Mouse (Mus musculus) frontal cortex, adult (tissue): ENCODE data around the gene Shkbp1.

ENCODE experiments used
- ATAC-seq: cut with Nextera tagmentation; 2 replicates; pipeline ENCODE4 v1.9.2; 2017; ENCODE audit warnings: mild to moderate bottlenecking, moderate library complexity, mixed read lengths; ENCODE audit not compliant: low TSS enrichment

Gene Shkbp1

DNA sequence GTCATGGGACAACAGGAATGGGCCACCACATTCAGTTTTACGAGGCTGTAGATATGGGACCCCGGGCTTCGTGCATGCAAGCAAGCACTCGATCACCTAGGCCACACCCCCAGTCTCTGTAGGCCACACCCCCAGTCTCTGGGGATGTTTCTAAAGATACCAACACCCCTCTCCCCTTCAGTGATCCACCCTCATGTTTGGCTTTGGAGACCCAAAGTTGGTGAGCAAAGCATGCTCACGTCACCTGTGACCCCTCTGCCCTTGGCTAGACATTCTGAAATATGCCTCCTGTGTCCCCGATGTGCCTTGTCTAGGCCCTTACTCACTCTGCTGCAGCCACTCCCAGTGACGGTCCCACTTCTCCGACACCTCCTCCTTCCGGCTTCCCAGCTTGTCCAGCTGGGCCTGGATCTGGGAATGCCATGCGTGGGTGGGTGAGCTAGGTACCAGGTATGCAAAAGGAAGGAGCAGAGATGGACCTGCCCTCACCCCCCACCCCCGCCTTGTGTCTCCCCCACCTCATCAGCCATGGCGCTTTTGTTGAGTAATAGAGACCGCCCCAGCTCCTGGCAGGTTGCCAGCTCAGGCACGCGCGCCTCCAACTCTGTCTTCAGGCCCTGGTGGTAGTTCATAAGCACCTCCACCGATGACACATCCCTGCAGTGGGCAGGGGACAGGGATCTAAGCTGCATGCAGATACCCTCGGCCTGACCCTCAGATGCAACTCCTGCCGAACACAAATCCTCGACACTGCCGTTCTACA is 10.4 kb upstream of the Shkbp1 start:
- ATAC-seq, result no peak

DNA sequence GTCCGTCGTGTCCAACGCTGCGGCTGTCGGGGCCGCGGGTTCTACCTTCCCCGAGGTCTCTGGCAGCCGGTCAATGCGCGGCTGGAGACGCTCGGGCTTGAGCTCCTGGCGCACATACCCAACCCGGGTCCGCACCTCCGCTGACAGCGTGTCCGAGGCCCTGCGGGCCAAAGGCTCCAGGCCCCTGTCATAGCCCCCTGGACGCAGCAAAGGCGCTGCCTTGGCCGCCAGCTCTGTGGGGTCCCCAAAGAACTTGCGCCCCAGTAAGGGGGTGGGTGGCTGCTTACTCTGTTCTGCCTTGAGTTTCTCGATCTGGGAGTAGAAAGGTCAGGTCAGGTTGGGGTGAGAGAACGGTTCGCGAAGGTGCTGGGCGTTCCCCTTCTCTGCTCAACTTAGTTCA is 8.6 kb upstream of the Shkbp1 start:
- no peak for ATAC-seq

DNA sequence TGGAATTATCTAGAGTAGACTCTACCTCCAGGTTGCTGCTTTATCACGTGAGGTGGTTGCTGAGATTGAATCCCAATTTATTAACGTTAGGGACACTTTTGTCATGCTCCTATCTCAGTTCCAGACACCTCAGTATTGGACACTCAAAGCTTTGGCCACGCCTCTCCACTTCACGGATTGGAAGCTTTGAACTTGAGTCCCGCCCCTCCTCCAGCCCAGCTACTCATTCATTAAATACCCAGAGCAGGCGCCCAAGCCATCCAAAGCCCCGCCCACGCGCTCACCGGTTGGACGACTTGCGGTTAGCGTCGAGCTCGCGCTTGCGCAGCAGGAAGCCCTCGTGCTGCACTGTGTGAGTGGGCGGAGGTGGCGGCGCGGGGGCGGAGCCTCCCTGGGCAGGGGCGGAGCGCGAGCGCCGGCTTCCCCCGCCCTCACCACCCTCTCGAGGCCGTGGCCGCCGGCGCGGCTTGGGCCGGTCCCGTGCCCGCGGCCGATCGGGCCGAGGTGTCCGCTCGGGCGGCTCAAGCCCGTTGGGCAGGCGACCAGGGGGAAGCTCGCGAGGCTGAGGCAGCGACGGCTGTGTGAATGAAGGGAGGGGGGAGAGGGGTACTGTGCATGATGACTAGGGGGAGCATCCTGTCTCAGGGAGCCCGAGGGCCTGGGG is 5.6 kb upstream of the Shkbp1 start:
- ATAC-seq, result peak; percentile 72

GRCm38 (mm10) chr7:27360749-27361148 is 4.9 kb upstream of the Shkbp1 start:
- ATAC-seq, result no peak

- no peak for ATAC-seq
Measured at GRCm38 (mm10) chr7:27359706-27360358, 4.0 kb upstream of the Shkbp1 start.

DNA sequence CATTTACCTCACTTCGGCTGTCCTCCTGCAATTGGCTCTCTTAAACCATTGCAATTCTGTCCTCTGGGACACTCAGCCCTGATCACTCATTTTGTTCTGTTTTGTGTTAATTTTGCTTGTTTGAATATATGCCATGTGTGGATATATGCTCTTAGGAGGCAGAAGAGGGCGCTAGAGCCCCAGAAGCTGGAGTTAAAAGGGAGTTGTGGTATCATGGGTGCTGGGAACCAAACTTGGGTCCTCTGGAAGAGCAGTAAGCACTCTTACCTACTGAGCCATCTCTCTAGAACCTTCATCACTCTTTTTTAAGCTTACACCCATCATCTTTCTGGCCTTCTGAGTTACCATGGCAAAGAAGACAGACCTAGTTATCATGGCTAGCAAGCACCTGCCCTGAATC is 3.3 kb upstream of the Shkbp1 start:
- ATAC-seq, result no peak

GRCm38 (mm10) chr7:27357595-27357978 is 1.8 kb upstream of the Shkbp1 start:
- ATAC-seq, result no peak

GRCm38 (mm10) chr7:27356861-27357594 is 1.2 kb upstream of the Shkbp1 start, which contains the start of gene Gm20479:
Gene Gm20479 (minus strand): TSS chr7:27357419.
- ATAC-seq, result no peak

DNA sequence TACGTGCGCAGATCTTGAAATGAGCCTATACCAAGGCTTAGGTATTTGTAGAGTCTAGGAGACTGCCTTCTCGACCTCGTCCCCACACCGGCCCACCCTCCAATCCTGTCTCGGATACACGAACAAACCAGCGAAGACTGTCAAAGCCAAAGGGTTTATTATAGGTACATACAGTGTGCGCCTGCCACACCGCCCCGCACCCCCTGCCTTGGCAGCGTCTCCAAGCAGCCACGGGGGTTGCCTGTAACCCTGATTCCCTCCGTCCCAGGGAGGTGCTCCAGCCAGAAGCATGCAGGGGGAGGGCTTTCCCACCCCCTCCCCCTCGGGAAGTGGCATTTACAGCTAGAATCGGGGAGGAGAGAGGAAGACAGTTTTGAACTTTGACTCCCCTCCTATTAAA is 429 bp upstream of the Shkbp1 start:
- no peak for ATAC-seq

DNA sequence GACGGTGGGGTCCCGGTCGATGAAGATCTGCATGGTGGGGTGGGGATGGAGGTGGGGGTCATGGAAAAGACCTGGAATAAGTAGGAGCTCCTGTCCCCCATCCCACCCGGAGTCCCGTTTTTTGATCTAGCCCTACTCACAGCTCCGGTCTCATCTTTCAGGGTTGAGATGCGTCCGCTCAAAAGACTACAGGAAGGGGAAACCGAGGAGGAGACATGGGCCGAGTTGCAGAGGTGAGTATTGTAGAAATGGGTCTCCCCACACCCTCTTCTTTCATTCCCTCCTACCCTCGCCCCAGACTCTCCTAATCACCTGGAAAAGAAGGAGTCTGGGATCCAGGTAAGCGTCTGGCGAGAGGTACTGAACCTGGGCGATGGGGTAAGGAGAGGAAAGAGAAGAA is 558 bp downstream of the Shkbp1 start:
- ATAC-seq, result no peak

GRCm38 (mm10) chr7:27354783-27355182 is 1.0 kb downstream of the Shkbp1 start:
- ATAC-seq, result no peak

GRCm38 (mm10) chr7:27354144-27354543 is 1.7 kb downstream of the Shkbp1 start:
- ATAC-seq, result peak; percentile 47

- ATAC-seq, result no peak
Measured at GRCm38 (mm10) chr7:27345444-27345843, 10.4 kb downstream of the Shkbp1 start.

DNA sequence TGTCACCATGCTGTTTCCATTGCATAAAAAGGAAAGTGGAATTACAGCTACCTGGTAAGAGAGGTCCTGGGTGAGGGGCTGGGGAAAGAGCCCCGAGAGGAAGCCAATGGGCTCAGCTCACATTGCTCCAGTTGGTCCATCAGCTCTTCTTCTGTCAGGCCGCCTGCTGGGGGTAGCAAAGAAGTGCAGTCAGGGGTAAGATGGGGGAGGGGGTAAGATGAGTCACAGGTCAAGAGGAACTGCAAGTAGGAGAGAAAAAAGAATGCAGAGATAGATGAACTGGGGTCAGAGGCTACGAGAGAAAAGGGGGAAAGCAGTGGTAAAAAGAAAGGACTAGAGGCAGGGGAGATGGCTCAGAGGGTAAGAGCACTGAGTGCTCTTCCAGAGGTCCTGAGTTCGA is 13.2 kb downstream of the Shkbp1 start:
- ATAC-seq, result no peak

- ATAC-seq, result peak; percentile 69
Measured at GRCm38 (mm10) chr7:27339519-27339918, 16.3 kb downstream of the Shkbp1 start.

DNA sequence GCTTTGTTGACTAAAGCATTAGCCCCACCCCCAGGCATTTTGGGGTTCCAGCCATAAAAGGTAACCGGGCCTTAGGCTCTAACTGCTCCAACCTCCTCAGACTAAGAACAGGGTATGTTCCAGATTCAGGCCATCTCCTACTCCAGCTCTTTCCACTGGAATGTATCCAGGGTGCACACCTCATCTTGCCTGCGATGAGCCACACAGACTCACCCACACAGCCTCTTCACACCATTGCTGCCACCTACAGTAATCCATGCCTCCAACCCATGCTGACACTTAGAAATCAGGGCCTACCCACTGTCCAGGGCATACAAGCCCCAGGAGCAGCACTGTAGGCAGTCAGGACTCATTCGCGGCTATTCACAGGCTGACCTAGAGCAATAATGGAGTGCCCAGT is 16.7 kb downstream of the Shkbp1 start:
- ATAC-seq, result peak; percentile 24; the same call in 1 of the 2 replicates

DNA sequence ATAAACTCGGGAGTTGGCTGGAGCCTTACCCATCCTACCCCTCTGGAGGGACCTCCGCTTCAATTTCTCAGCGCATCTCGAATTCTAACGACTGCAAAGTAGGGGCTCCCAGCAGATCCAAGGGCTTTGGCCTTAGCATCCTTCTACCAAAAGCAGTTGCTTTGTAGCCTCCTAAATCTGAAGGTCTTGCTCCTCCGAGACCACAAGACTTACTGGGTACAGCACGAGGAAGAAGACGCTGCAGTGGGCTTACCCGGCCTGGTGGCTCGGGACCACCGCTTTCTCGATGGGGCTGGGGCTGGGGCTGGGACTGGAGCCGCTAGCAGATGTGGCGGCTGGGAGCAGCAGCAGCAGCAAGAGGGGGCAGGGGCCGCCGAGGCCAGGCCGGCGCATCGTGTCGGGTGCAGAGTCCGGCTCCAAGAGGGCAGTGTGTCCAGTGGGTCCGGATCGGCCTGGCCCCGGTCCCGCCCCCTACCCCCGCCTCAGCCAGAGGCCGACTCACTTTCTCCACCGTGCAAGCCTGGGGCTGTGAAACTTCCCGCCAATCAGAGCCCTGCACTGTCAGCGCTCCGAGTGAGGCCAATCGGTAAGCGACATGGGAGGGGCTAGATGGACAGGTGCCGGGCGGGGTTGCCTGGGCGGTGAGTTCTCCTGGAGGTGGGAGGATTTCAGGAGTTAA is 18.5 kb downstream of the Shkbp1 start, which contains the start of gene Ltbp4:
Ltbp4 (minus strand) TSS at position 518 of the 679 bp plus-strand sequence.
- ATAC-seq, result no peak

GRCm38 (mm10) chr7:27335928-27336823 is 19.6 kb downstream of the Shkbp1 start:
- ATAC-seq, result peak; percentile 53

DNA sequence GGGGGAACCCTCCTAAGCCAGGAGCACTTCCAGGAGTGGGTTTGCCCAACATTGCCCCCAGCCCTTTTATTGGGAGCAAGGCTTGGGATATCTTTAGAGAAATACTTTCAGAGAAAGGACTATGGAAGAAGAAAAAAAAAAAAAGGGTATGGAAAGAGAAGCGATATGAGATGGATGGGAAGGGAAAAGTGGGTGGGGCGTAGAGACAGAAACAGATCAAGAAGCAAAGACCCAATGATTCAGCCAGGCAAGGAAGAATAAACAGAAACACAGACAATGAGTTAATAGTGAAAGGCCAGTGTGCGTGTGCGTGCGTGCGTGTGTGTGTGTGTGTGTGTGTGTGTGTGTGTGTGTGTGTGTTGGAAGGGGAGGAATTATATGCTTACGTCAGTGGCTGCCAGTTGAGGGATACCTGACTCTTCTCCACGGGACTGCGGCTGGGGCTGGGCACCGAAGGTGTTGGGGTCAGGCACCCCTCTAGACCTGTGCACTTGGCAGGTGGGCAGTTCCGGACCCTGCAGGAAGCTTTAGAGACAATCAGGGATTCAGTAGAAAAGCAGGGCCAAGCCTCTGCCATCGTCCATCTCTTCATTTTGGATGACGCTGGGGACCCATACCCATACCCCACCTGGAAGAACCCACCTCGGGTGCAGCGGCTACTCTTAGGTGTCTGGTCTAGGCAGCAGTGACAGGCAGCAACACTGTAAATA is 20.7 kb downstream of the Shkbp1 start:
- ATAC-seq, result no peak

GRCm38 (mm10) chr7:27334405-27334911 is 21.4 kb downstream of the Shkbp1 start:
- no peak for ATAC-seq
